Mouse (Mus musculus): ENCODE measurements at regions not wholly inside any gene's neighbourhood (a gene's known extent, or its start where the extent isn't known, plus 50 kb on each side); places are given as distances from the start of the nearest gene placed in this dataset.

DNA sequence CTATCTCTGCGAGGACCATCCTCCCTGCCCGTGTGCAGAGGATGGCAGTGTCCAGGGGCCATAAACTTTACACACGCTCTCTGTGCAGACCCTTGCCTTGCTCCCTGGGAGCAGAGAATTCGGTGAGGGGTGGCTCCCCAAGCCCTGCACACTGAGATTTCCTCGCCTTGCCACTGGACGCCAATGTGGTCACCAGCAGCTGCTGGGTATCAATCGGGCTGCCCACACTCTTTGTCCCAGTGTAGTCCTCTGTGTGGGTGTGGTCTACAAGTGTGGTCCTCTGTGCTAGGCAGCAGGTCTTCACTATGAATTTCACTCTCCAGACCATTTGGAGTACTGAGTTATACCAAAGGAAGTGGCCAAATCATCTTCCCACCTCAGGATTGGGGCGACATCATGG is 274.3 kb downstream of the Gadd45g start:
- no peak for TF ChIP-seq CTCF (IDR thresholded peaks at IDR 0.05 in 2 of 3, conservative IDR thresholded peaks at IDR 0.05 in 1 of 3; ENCODE audit: control insufficient read depth in 1 of 3, insufficient read depth in 1 of 3, low read depth in 2 of 3, low read length in 3 of 3, poor library complexity in 1 of 3, severe bottlenecking in 1 of 3)
- TF ChIP-seq EP300 (IDR thresholded peaks at IDR 0.05; ENCODE audit: low read depth in 1 of 2, low read length in 2 of 2): no peak
- TF ChIP-seq POLR2A (IDR thresholded peaks at IDR 0.05; ENCODE audit: control insufficient read depth in 1 of 2, insufficient read depth in 1 of 2, low read depth in 1 of 2, low read length in 2 of 2, poor library complexity in 1 of 2): no peak
- no peak for TF ChIP-seq HCFC1 (IDR thresholded peaks at IDR 0.05; ENCODE audit: low read depth, low read length)
- no peak for TF ChIP-seq GABPA (IDR thresholded peaks at IDR 0.05; ENCODE audit: low read depth, low read length)
- no peak for TF ChIP-seq GATA1 (IDR thresholded peaks at IDR 0.05; ENCODE audit: low read depth, low read length)
- no peak for TF ChIP-seq E2F4 (IDR thresholded peaks at IDR 0.05; ENCODE audit: borderline replicate concordance, low read depth, low read length)
- TF ChIP-seq ZKSCAN1 (IDR thresholded peaks at IDR 0.05; ENCODE audit: low read depth, low read length): no peak
- no peak for TF ChIP-seq ZMIZ1 (IDR thresholded peaks at IDR 0.05; ENCODE audit: low read depth, low read length)
- TF ChIP-seq MAZ (IDR thresholded peaks at IDR 0.05; ENCODE audit: low read depth, low read length): no peak
- no peak for TF ChIP-seq MAFK (IDR thresholded peaks at IDR 0.05; ENCODE audit: borderline replicate concordance, low read depth, low read length)
- TF ChIP-seq USF1 (IDR thresholded peaks at IDR 0.05; ENCODE audit: low read depth, low read length): no peak
- no peak for TF ChIP-seq MXI1 (IDR thresholded peaks at IDR 0.05; ENCODE audit: low read depth, low read length)

Data from MEL (cell line).